Mouse (Mus musculus): ENCODE measurements around the gene Aco1. TPM values are rescaled to one million over a fixed set of nuclear protein-coding genes. Genes with fewer than 3 reads are reported as not detected.

The Aco1 gene
- polyA plus RNA-seq, 1 experiment, result 35.5 TPM

- Histone ChIP-seq H3K27me3 (ENCODE audit: control insufficient read depth, insufficient read depth, insufficient read length) (no peaks in the 10 kb centered on the region), H3K79me2 (ENCODE audit: control insufficient read depth, insufficient read depth) (no peaks in the 10 kb centered on the region), H3K4me2 (ENCODE audit: low read depth) (no peak overlapping the region), H3K36me3 (ENCODE audit: control insufficient read depth, insufficient read depth) (no peaks in the 10 kb centered on the region), H3ac (ENCODE audit: control insufficient read depth, insufficient read length) (no peak overlapping the region), H3K4me3 (no peak overlapping the region)
- TF ChIP-seq POLR2AphosphoS2 (IDR thresholded peaks at IDR 0.05; ENCODE audit: insufficient read length, low read depth), result no peak
- TF ChIP-seq SRF (IDR thresholded peaks at IDR 0.05; ENCODE audit: control insufficient read depth, insufficient read length, low read depth), result no peak
- TF ChIP-seq MYOD1 (IDR thresholded peaks at IDR 0.05; ENCODE audit: control insufficient read depth in 1 of 3, insufficient read length in 2 of 3, low read depth in 2 of 3), result no peak
- TF ChIP-seq REST (IDR thresholded peaks at IDR 0.05; ENCODE audit: insufficient read depth, insufficient read length), result no peak
- TF ChIP-seq TCF12 (IDR thresholded peaks at IDR 0.05; ENCODE audit: insufficient read depth, poor library complexity, severe bottlenecking), result no peak
- no peak for TF ChIP-seq USF1 (IDR thresholded peaks at IDR 0.05; ENCODE audit: low read depth)
- no peak for TF ChIP-seq MAX (IDR thresholded peaks at IDR 0.05; ENCODE audit: low read depth)
- TF ChIP-seq TCF3 (IDR thresholded peaks at IDR 0.05; ENCODE audit: insufficient read length, low read depth), result no peak
- TF ChIP-seq CEBPB (IDR thresholded peaks at IDR 0.05; ENCODE audit: insufficient read depth, poor library complexity, severe bottlenecking), result no peak
- no peak for TF ChIP-seq E2F4 (IDR thresholded peaks at IDR 0.05; ENCODE audit: insufficient read depth)
- no peak for TF ChIP-seq MYOG (IDR thresholded peaks at IDR 0.05; ENCODE audit: control insufficient read depth in 1 of 3, insufficient read depth in 1 of 3, insufficient read length in 2 of 3, low read depth in 2 of 3)
- no peak for TF ChIP-seq POLR2A (IDR thresholded peaks at IDR 0.05; ENCODE audit: insufficient read length, low read depth)
Measured at GRCm38 (mm10) chr4:40243006-40243405, 100.1 kb downstream of the Aco1 start.

- no peak overlapping the region for H3ac ChIP-seq (ENCODE audit: control insufficient read depth, insufficient read length)
- no peaks in the 10 kb centered on the region for H3K27me3 ChIP-seq (ENCODE audit: control insufficient read depth, insufficient read depth, insufficient read length)
- no peak overlapping the region for H3K4me2 ChIP-seq (ENCODE audit: low read depth)
Measured at GRCm38 (mm10) chr4:40244035-40244434, 101.2 kb downstream of the Aco1 start.

More at GRCm38 (mm10) chr4:40244035-40244434, 101.2 kb downstream of the Aco1 start:
- Histone ChIP-seq H3K4me3 (no peak overlapping the region), H3K79me2 (ENCODE audit: control insufficient read depth, insufficient read depth) (no peaks in the 10 kb centered on the region), H3K36me3 (ENCODE audit: control insufficient read depth, insufficient read depth) (no peaks in the 10 kb centered on the region)
- TF ChIP-seq E2F4 (IDR thresholded peaks at IDR 0.05; ENCODE audit: insufficient read depth) (no peak), TCF12 (IDR thresholded peaks at IDR 0.05; ENCODE audit: insufficient read depth, poor library complexity, severe bottlenecking) (no peak), REST (IDR thresholded peaks at IDR 0.05; ENCODE audit: insufficient read depth, insufficient read length) (no peak), POLR2AphosphoS2 (IDR thresholded peaks at IDR 0.05; ENCODE audit: insufficient read length, low read depth) (no peak)

Other genes with a start within 250 kb of the Aco1 start
- gene Ddx58, start 96.7 kb downstream of the Aco1 start, polyA plus RNA-seq (2012; fragmentation: generic; extraction: Trizol), result 4.1 TPM
- 6.2 TPM for gene Smim27, start 126.5 kb downstream of the Aco1 start, polyA plus RNA-seq (2012; fragmentation: generic; extraction: Trizol)
- gene Topors, start 126.8 kb downstream of the Aco1 start, polyA plus RNA-seq (2012; fragmentation: generic; extraction: Trizol), result 6.7 TPM
- 309 TPM for gene Ndufb6, start 136.3 kb downstream of the Aco1 start, polyA plus RNA-seq (2012; fragmentation: generic; extraction: Trizol)